Mouse (Mus musculus) inflammation-experienced regulatory T-cells, adult 6 months (primary cell): ENCODE results near the gene Knop1. TPM values are rescaled to one million over a fixed set of nuclear protein-coding genes. Genes with fewer than 3 reads are reported as not detected.

ENCODE experiments used
- ATAC-seq: one replicate; pipeline ENCODE4 v1.8.0; 2017
- polyA plus RNA-seq, 3 experiments: library from polyadenylated mRNA; unstranded; fragments of 100-300 nt; shearing (Covaris generic); gene quantifications; one replicate each; pipeline ENCODE4 v1.2.1; 2017

Gene Knop1
- polyA plus RNA-seq, 3 experiments from 2014 or later, result 24.1 to 35.6 (median 31.8) TPM

GRCm38 (mm10) chr7:118795779-118796178 lies 60.3 kb downstream of the Knop1 start:
- ATAC-seq, result no peak

GRCm38 (mm10) chr7:118793899-118794298 lies 62.2 kb downstream of the Knop1 start:
- ATAC-seq, result no peak

Other genes with a start within 250 kb of the Knop1 start
- 10 to 100 TPM; 12.8 to 16.8 (median 14.4) TPM for gene Gde1, start 150.5 kb downstream of the Knop1 start, polyA plus RNA-seq
- 1 to 10 TPM; 3.5 to 8.4 (median 5.1) TPM for gene Ccp110, start 143.7 kb downstream of the Knop1 start, polyA plus RNA-seq
- gene Vps35l, start 116.0 kb downstream of the Knop1 start, polyA plus RNA-seq, result 10 to 100 TPM; 53.6 to 58.6 (median 55.6) TPM
- under 1 TPM in 1 of 3 experiments, not detected in 2; 0.55 TPM for gene Iqck, start 502 bp downstream of the Knop1 start, polyA plus RNA-seq
- gene Gprc5b, start 139.0 kb upstream of the Knop1 start, polyA plus RNA-seq, result 1 to 10 TPM in 2 of 3 experiments, not detected in 1; 2.0 to 7.6 TPM